Mouse (Mus musculus) embryo, embryonic 9.5 days (tissue): ENCODE data around the gene Igsf9.

Experiments used
- DNase-seq: peaks from one replicate; pipeline ENCODE4 v3.0.0-alpha.2; 2017; ENCODE audit errors: extremely low spot score

Igsf9 gene

DNA sequence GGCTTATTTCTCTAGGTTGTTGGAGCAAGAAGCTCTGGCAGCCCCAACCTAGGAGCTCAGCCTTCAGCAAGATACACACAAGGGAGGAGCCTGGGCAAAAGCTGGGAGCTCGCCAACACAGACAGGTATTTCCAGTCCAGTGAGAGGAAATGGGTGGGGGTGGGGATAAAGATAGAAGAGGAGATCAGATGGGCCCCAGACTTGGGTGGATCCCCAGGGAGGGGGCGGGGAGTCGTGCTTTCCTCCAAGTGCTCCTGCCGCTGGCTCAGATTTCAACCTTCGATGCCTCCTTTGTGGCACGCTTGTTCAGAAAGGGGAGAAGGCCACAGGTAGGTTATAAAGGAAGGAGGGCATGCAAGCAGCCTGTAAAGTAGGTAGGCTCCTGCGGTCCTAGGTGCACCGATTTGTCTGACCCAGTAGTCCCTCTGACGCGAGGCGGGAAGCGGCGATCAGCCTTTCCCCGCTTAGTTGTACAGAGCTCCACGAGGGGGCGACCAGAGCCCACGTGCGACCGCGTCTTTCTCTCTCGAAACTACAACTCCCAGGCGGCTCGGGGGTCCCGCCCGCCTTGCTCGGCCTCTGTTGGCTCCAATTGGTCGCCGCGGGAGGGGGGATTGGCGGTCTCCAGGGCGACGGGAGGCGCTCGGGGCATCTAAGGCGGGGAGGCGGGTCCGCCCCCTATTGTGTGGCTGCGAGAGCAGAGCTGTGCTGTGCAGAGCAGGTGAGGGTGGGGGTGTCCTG lies at the start of gene Igsf9:
Gene Igsf9 (plus strand): TSS at position 249 of the 741 bp plus-strand sequence.
- DNase-seq = peak; percentile 95

DNA sequence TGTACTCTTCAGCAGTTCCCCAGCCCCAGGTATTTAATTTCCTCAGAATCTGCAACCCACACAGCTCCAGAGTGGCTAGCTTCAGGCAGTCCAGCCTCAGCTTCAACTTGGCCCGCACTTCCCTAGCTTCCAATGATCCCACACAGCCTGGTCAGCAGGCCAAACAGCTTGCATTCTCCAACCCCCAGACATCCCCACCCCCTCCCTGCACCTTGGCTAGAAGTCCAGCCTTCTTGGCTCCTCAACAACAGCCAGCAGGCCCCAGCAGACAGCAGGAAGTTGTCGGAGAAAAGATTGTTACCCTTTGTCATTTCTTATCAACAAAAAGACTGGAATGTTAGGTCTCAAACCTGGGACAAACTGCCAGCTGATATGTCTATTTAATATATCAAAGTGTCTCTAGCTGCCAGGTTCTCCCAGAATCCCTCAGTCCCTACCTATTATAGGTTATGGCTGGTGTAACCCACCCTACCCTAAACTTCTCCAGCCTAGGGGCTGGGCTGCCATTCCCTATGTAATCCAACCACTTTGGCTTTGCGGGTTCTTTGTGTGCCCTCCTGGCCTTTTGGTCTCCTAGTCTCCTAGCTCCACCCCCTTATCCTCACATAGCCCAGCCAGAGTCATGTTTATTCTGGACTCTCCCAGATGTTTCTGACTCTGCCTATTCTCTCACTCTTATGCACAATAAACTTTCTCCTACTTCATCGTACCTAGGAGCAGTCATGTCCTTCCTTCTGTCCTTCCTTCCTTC lies 49.6 kb upstream of the Igsf9 start:
- DNase-seq = no peak

DNA sequence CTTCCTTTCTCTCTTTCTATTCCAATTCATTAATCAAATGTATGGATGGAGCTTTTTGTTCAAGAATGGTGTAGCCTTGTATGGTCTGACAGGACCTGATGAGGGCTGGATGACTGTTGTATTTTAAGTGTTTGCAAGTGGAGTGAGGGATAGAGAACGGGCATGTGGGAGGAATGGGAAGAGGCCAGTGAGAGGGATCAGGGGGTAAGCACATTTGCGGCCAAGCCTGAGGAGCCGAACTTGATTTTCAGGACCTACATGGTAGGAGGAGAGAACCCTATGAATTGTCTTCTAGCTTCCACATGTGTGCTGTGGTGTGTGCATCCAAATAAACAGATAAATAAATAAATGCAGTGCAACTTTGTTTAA lies 49.0 kb upstream of the Igsf9 start:
- no peak for DNase-seq

DNA sequence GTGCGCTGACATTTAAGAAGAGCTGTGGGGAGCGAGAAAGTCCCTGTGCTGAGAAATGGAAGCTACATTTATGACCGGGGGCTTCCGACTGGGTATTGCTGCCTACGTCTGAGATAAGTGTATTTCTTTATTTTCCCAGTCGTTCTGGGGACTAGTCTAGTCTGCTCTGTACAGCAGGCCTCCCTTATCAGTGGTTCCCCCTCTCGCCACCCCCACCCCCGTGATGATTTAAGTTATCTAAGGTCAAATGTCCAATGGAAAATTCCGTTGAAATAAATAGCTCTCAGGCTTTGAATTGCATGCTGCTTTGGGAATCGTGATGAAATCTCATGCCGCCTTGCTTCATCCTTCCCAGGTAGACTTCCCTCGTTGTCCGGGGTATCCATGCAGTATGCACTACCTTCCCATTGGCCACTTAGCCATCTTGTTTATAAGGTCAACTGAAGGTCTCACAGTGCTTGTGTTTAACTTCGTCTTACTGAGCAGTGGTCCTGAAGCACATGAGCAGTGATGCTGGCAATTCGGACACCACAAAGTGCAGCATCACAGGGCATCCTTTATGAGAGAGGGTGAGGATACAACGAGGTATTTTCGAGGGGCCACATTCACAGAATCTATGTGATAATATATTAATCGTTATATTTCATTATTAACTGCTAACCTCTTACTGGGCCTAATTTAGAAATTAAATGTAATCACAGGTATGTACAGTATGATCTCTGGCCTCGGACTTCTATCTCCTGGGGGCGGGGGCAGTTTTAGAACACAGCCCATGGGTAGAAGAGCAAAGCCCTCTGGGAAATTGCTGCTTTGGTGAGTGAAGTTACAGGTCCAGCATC lies 48.4 kb upstream of the Igsf9 start:
- no peak for DNase-seq

DNA sequence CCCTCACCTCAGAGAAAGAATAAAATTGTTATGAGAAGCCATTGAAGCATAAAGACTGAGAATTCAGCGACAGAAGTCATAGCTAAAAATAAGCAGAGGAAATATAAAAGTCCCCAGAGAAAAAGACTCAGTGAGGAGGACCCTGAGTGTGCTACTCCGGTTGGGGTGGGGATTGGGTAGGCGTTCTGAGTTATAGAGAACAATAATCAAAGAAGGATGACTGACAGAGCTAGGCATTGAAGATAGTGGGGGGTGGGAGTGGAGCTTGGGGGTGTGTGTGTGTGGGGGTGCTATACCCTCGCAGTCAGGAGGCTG lies 47.8 kb upstream of the Igsf9 start:
- no peak for DNase-seq

DNA sequence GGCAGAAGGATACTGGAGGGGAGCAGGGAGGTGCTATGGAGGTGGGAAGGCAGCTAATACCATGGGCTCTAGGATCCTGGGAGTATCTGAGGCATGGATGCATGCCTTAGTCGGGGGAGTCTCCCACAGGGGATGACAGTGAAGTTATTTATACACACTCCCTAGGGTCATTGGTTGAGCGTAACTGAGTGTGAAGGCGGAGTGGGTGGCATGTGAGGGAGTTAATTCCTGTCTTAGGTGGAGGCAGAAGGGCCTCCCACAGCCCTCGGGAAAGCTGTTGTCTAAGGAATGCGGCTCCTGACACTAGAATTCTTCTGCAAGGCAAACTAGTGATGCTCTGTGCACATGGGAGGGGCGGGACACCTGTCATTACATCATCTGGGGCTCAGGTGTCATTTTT lies 44.8 kb upstream of the Igsf9 start:
- DNase-seq = no peak

DNA sequence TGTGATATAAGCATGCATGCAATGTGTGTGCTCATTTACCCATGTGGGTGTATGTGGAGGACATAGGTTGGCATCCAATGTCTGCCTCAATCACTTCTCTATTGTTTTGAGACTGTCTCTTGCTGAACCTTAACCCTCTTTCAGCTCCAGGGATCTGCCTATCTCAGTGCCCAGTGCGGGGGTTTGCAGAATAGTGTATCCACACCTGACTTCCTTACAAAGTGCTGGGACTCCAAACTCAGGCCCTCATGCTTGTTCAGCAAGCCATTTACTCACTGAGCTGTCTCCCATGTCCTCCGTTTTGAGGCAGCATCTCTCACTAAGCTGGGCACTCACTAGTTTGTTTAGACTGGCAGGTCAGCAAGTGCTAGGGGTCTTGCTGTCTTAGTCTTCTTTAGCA lies 43.0 kb upstream of the Igsf9 start:
- no peak for DNase-seq

DNA sequence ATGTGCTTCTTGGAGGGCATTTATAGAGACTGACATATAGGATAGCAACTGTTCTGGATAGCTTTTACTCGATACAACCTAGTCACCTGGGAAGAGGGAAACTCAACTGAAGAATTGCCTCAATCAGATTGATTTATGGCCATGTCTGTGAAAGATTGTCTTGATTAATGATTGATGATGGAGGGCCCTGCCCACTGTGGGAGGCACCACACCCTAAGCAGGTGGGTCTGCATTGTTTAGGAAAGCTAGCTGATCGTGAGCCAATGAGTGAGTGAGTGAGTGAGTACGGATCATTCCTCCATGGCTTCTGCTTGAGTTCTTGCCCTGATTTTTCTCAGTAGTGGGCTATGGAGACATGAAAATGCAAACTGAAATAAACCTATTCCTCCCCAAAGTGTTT lies 41.1 kb upstream of the Igsf9 start:
- no peak for DNase-seq

DNA sequence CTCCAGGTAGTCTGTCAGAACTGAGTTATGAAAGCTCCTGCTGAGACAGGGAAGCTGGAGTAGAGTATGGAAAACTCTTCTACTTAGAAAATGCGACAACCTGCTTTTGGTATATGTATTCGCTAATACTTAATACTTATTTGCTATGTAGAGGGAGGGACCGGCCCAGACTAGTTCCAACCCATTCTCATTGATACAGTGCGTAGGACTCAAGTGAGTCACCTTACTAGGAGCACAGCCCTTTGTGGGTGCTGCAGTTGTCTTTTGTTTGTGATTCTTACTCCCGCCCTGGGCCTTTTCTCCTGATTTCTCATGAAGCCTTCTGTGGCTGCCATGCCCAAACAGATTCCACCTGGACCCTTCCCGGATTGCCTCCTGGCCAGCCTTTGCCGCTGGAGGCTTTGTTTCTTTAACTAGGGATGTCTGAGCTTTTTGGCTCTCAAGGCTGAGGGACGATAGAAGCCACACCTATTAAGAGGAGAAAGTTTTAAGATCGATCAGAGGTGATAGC lies 39.6 kb upstream of the Igsf9 start:
- no peak for DNase-seq

DNA sequence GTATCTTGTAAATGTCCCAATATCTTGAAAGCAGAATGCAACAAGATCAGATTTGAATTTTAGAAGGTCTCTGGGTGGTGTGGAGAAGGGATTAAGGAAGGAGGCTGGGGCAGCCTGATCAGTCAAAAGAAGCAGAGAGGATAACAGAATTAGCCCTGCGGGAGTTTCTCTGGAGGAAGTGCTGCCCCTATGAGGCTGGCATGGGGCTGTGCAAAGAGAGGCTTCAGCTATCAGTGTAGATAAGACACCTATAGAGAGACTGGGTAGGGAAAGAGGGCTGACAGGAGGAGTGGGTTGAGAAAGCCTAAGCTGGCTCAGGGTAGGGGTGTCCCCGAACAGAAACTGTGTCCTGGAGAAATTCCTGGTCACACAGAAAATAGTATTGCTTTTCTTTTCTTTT lies 31.4 kb upstream of the Igsf9 start:
- no peak for DNase-seq

DNA sequence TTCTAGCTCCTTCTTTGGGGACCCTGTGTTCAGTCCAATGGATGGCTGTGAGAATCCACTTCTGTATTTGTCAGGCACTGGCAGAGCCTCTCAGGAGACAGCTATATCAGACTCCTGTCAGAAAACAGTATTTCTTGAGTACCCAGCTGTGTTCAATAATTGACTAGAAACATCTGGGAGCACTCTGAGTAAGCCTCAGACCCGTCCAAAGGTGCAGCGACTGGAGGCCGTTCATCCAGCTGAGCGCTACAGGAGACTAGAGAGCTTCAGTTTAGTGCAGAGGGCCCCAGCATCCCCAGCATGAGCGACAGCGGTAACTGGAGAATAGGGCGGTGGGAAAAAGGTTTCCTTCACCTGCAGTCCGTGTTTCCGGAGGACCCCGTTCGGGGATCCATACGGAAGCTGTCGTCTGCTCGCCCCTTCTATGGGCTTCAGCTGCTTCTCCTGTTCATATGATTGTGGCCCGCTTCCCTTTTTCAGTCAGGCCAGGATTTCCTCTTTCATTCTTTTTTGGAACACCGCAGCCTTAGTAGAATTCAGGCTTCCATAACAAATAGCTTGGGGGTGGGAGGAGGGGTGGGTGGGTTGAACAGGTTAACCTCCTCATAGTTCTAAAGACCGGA lies 30.6 kb upstream of the Igsf9 start:
- no peak for DNase-seq

DNA sequence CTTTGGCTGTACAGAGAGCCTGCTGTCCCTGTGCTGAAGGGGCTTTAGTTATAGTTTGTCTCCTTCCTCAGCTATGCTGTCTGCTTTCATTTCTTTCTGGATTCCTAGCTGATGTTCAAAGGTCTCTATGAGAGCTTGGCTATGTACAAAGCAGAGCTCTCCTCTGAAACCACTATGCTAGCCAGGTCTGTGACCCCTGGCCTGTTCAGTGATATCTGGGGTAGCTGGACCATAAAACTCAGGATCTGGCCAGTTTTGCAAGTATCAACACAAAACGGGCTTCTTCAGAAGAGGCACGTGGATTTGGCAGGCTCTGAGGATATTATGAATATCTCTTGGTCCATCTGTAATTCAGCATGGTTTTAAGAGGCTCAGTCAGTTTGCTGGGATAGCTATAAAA lies 28.7 kb upstream of the Igsf9 start:
- no peak for DNase-seq

DNA sequence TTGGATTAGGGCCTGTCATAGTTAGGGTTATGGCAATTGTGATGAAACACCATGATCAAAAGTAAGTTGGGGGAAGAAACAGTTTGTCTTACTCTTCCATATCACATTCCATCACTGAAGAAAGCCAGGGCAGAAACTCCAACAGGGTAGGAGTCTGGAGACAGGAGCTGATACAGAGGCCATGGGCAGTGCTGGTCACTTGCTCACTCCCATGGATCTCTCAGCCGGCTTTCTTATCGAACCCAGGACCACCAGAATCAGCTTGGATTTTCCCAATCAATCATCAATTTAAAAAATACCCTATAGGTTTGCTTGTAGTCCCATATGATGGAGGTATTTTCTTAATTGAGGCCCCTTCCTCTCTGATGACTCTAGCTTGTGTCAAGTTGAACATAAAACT lies 27.8 kb upstream of the Igsf9 start:
- DNase-seq = no peak

DNA sequence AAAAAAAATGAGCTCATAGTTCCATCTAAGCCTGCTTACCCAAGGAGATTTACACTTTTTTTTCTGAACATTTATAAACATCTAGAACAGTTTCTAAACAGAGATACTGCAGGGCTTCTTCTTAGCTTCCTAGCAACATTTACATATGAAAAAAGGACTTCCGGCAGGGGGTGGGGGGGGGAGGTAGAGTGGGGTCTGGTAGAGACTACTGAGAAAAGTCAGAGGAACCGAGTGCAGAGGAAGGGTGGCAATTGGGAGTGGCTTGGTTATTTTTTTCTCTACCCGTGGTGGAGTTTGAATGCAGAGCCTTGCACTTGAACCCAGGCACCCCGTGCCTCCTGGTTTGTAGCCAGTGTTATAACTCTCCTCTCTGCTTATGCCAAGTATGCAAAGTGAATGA lies 26.2 kb upstream of the Igsf9 start:
- no peak for DNase-seq

DNA sequence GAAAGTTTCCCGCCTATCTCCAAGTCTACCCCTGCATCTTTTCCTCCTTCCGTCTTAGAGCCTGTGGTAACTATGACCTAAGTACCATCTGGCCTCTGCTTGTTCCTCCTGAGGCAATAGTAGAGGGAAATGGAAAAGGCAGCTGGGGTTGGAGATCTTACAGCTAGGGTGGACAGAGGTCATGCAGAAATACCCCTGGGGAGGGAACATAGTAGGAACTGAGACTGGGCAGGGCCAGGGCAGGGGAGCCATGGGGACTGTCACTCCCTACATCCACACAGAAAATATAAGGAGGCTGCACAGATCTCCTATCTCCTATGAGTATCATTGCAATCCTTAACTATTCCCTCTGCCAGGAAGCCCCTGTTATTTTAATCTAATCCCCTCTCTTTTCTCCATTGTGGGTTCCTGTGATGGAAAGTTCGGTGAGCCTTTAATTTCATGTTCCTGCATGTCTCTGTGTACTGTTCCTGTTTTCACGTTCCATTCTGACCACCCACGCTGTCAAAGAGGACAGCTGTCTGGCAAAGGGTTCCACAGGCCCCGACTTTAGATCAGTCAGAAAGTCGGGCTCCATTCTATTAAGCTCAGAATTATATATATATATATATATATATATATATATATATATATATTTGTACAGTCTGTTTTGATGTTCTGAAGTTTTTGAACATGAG lies 25.4 kb upstream of the Igsf9 start:
- no peak for DNase-seq

DNA sequence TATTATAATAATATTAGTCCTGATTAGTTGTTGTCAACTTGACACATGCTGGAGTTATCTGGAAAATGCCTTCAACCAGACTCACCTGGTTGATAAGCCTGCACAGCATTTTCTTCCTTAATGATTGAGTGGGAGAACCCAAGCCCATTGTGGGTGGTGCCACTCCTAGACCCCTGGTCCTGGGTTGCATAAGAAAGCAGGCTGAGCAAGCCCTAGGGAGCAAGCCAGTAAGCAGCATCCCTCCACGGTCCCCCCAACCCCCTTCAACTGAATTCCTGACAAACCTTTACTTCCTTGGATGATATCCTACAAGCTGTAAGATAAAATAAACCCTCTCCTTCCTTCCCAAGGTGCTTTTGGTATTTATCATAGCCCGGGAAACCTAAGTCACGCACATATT lies 24.4 kb upstream of the Igsf9 start:
- no peak for DNase-seq

DNA sequence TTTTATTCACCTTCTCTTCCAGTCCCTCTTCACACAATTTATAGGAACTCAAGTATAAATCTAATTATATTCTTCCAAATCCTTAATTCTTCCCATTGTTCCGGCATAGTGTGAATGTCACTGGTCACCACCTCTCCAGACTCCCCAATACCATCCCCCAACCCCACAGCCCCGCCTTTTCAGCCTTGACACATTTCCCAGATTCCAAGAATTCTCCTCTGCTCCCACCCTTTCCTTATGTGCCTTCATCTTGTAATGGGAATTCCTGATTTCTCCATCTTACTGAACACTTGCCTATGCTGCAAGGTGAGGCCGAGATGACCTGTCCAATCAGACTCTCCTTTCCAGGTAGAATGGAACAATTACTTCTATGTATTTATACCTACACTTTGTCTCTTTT lies 23.5 kb upstream of the Igsf9 start:
- no peak for DNase-seq

DNA sequence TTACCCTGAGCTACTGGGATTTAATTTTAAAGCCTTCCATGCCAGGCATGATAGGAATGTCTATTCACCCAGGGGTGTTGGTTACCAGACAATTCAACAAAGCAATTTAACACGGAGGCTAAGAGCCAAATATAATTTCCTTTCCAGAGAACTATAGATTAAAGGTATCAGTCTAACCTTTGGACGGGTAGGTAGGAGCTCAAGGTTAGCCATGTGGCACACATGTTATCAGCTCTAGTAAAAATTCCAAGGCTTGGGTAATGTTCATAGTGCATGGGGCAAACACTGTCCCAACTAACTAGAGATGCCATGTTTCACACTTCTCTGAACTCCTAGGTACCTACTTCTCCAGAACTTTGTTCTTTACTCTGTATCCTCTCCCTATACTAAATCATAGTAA lies 20.0 kb upstream of the Igsf9 start:
- DNase-seq = no peak

DNA sequence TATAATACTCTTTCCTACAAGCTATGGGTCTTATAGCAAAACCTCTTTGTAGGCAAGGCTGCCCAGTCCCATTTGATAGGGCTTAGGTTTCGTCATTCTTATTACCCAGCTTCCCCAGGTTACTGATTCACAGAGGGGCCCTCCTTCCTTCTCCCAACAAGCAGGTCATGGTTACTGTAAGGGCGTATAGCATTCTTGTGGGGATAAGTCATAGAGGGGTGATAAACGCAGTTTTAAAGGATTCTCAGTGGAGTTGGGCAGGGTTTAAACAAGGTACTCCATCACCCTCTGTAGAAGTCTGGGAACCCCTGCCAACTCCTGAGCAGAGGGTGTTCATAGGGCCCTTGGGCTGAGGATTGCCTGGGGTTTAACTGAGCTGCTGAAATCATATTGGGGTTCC lies 19.1 kb upstream of the Igsf9 start:
- no peak for DNase-seq

DNA sequence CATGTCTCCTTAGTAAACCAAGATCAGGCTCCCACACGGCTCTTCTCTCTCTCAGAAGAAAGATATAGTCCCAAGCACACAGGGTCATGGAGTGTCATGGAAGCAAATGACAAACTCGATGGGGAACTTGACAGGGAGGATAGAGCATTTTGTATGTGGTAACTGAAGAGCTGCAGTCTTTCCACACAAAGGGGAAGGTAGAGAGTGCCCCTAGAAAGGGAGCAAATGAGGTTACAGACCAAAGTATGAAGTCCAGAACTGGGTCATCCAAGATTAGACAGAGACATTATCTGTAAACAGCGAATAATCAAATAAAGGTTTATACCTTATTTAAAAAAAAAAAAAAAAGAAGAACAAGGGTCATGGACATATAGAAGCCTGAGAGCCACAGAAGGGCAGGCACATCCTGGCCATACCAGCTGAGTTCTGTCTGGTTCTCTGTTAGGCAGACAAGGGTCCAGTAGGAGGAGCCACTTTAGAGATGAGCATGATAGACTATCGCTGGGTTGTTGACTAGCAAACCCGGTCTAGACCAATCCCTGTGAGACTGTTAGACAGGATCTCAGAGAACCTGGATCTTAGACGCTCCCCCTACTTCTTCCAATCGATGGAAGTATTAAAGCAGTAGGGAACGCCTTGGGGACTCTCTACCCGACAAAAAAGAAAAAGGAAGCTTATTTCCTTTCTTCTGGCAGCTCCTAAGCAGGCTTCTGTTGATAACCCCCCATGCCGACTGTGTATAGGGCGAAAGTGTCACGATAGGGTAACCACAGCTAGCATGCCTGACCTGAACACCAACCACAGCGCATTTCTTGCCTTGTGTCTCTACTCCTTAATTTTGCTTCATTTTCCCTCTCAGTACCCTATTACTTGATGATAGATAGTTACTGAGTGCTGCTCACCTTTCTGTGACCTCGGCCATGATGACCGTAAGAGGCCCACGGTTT lies 17.9 kb upstream of the Igsf9 start:
- no peak for DNase-seq
